Mouse (Mus musculus): ENCODE results near the gene C030005K15Rik. TPM values are rescaled to one million over a fixed set of nuclear protein-coding genes. Genes with fewer than 3 reads are reported as not detected.

Gene C030005K15Rik
- polyA plus RNA-seq, 1 experiment from 2014 or later = not detected

DNA sequence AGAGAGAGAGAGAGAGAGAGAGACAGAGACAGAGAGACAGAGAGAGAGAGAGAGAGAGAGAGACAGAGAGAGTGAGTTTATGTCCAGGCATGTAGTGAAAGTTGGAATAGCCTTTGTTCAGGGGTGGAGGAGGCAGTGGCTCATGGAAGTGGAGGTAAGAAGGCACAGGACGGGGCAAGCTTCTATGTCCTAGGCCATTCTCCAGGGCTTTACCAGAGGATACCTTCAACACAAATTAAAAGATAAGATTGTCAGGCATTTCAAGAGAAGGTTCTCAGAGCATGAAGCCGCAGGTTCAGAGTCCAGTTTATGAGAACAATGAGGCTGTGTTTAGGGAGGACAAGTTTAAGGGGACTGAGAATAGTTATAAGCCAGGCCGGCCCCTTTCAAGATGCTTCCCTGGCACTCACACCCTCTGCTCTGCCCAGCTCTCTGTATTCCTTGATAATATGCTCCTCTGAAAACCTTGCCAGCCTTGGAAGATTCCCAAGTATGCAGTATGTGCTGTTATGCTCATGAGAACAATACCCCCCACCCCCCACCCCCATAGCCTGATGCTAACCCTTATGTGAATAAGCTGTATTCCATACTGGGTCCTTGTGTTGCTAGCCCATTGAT, 11.2 kb downstream of the C030005K15Rik start:
- no peaks in the 10 kb centered on the region for H3K4me1 ChIP-seq (ENCODE audit: control insufficient read depth, insufficient read depth, low read length)
- no peaks in the 10 kb centered on the region for H3K9me3 ChIP-seq (ENCODE audit: control insufficient read depth, low read length)
- DNase-seq (no peak), ATAC-seq (ENCODE audit: low FRiP score, low TSS enrichment) (no peak; the same call in 1 of the 2 replicates)
- H3K36me3 ChIP-seq (ENCODE audit: control insufficient read depth, insufficient read depth, low read length) = no peaks in the 10 kb centered on the region
- H3K27me3 ChIP-seq (ENCODE audit: control insufficient read depth, insufficient read depth, low read length) = no peaks in the 10 kb centered on the region
- no peak overlapping the region for H3K27ac ChIP-seq (replicated peaks; ENCODE audit: low read depth, low read length)
- H3K4me2 ChIP-seq (ENCODE audit: low read length) = no peak overlapping the region
- H3K9ac ChIP-seq (replicated peaks; ENCODE audit: low read length) = no peak overlapping the region
- 79% methylated on average over 3 of the region's 3 CpGs for WGBS
- H3K4me3 ChIP-seq (replicated peaks; ENCODE audit: low read depth, low read length) = no peak overlapping the region

DNA sequence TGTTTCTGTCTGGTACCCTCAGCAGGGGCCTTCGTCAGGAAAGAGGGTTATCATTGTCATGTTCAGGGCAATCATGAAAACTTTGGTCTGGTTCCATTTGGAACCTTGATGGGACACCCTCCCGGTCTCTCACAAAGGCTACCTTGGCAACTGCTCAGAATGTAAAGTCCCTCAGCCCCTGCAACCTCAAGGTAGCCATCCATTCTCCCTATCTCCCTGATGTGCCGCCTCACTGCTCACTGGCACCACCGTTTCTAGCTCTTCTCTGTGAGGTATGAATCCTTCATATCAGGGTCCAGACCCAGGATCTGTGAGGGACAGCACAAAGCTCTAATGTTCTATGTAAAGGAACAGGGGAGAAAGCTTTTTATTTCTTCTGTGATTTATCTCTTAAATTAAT, 12.0 kb downstream of the C030005K15Rik start:
- no peaks in the 10 kb centered on the region for H3K9me3 ChIP-seq (ENCODE audit: control insufficient read depth, low read length)
- DNase-seq (no peak), ATAC-seq (ENCODE audit: low FRiP score, low TSS enrichment) (no peak)
- no peak overlapping the region for H3K27ac ChIP-seq (replicated peaks; ENCODE audit: low read depth, low read length)
- H3K4me2 ChIP-seq (ENCODE audit: low read length) = no peak overlapping the region
- H3K9ac ChIP-seq (replicated peaks; ENCODE audit: low read length) = no peak overlapping the region
- no peaks in the 10 kb centered on the region for H3K4me1 ChIP-seq (ENCODE audit: control insufficient read depth, insufficient read depth, low read length)
- 61% methylated on average over 4 of the region's 4 CpGs for WGBS
- no peaks in the 10 kb centered on the region for H3K27me3 ChIP-seq (ENCODE audit: control insufficient read depth, insufficient read depth, low read length)
- no peak overlapping the region for H3K4me3 ChIP-seq (replicated peaks; ENCODE audit: low read depth, low read length)
- H3K36me3 ChIP-seq (ENCODE audit: control insufficient read depth, insufficient read depth, low read length) = no peaks in the 10 kb centered on the region

- WGBS = 5% methylated on average over 5 of the region's 5 CpGs
Measured at GRCm38 (mm10) chr10:97712687-97713086, 13.9 kb downstream of the C030005K15Rik start.

GRCm38 (mm10) chr10:97704562-97704961, 22.0 kb downstream of the C030005K15Rik start:
- DNase-seq (peak; percentile 89), ATAC-seq (ENCODE audit: low FRiP score, low TSS enrichment) (no peak)
- Histone ChIP-seq H3K9me3 (ENCODE audit: control insufficient read depth, low read length) (no peaks in the 10 kb centered on the region), H3K36me3 (ENCODE audit: control insufficient read depth, insufficient read depth, low read length) (no peaks in the 10 kb centered on the region), H3K4me3 (replicated peaks; ENCODE audit: low read depth, low read length) (no peak overlapping the region), H3K27ac (replicated peaks; ENCODE audit: low read depth, low read length) (no peak overlapping the region), H3K9ac (replicated peaks; ENCODE audit: low read length) (no peak overlapping the region), H3K4me2 (ENCODE audit: low read length) (no peak overlapping the region), H3K4me1 (ENCODE audit: control insufficient read depth, insufficient read depth, low read length) (no peaks in the 10 kb centered on the region), H3K27me3 (ENCODE audit: control insufficient read depth, insufficient read depth, low read length) (no peaks in the 10 kb centered on the region)
- 49% methylated on average over 1 of the region's 1 CpGs for WGBS

More at GRCm38 (mm10) chr10:97712687-97713086, 13.9 kb downstream of the C030005K15Rik start:
- H3K36me3 ChIP-seq (ENCODE audit: control insufficient read depth, insufficient read depth, low read length) = no peaks in the 10 kb centered on the region
- ATAC-seq (ENCODE audit: low FRiP score, low TSS enrichment) (no peak; the same call in 1 of the 2 replicates), DNase-seq (peak; percentile 92)
- no peaks in the 10 kb centered on the region for H3K9me3 ChIP-seq (ENCODE audit: control insufficient read depth, low read length)
- H3K4me1 ChIP-seq (ENCODE audit: control insufficient read depth, insufficient read depth, low read length) = no peaks in the 10 kb centered on the region
- no peak overlapping the region for H3K4me3 ChIP-seq (replicated peaks; ENCODE audit: low read depth, low read length)
- no peak overlapping the region for H3K27ac ChIP-seq (replicated peaks; ENCODE audit: low read depth, low read length)
- no peak overlapping the region for H3K4me2 ChIP-seq (ENCODE audit: low read length)
- H3K9ac ChIP-seq (replicated peaks; ENCODE audit: low read length) = no peak overlapping the region
- H3K27me3 ChIP-seq (ENCODE audit: control insufficient read depth, insufficient read depth, low read length) = no peaks in the 10 kb centered on the region

DNA sequence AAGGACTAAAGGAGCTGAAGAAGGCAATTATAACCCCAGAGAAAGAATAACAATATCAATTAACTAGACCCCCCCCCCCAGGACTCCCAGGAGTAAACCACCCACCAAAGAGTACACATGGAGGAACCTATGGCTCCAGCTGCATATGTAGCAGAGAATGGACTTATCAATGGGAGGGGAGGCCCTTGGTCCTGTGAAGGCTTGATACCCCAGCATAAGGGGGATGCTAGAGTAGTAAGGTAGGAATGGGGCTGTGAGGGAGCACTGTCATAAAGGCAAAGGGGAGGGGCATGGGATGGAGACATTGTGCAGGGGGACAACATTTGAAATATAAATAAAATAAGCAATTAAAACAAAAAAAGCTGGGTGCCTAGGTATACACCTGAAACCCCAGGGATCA, 24.2 kb downstream of the C030005K15Rik start:
- Histone ChIP-seq H3K36me3 (ENCODE audit: control insufficient read depth, insufficient read depth, low read length) (no peaks in the 10 kb centered on the region), H3K4me2 (ENCODE audit: low read length) (no peak overlapping the region), H3K9me3 (ENCODE audit: control insufficient read depth, low read length) (no peaks in the 10 kb centered on the region), H3K4me1 (ENCODE audit: control insufficient read depth, insufficient read depth, low read length) (no peaks in the 10 kb centered on the region), H3K4me3 (replicated peaks; ENCODE audit: low read depth, low read length) (no peak overlapping the region), H3K9ac (replicated peaks; ENCODE audit: low read length) (no peak overlapping the region), H3K27me3 (ENCODE audit: control insufficient read depth, insufficient read depth, low read length) (no peaks in the 10 kb centered on the region), H3K27ac (replicated peaks; ENCODE audit: low read depth, low read length) (no peak overlapping the region)
- DNase-seq (no peak), ATAC-seq (ENCODE audit: low FRiP score, low TSS enrichment) (no peak)

DNA sequence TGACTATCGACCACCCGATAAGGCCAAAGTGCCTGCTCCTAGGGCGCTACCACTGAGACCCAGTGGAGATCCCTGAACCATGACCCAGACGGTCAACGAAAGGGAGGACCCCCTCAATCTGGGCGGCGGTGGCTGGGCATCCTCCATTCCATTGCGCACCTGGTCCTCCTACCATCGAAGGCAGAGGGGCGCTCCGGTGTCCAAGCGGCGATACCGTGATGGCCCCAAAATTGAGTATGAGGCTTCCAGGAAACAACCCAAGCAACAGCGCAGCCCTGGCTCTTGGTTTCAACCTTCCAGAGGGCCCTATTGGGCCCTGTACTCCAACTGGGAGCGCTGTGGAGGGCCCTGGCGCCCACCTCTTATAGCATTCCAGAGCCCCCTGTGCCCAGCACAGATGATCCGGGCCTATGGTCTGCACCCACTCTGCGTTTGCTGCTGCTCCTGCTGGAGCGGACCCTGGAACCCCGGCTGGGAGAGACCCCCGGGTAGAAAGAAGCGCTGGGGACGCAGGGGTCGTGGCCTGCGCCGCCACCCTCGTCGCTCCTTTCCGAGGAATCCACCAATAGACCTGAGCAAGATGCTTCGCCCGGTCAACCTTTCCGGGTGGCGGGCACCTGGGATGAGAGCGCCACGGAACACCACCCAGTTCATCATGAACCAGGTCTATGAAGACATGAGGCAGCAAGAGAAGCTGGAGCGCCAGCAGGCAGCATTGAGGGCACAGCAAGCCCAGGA, 33.0 kb downstream of the C030005K15Rik start:
- no peak overlapping the region for H3K4me3 ChIP-seq (replicated peaks; ENCODE audit: low read depth, low read length)
- H3K9ac ChIP-seq (replicated peaks; ENCODE audit: low read length) = no peak overlapping the region
- H3K27ac ChIP-seq (replicated peaks; ENCODE audit: low read depth, low read length) = no peak overlapping the region
- H3K36me3 ChIP-seq (ENCODE audit: control insufficient read depth, insufficient read depth, low read length) = no peaks in the 10 kb centered on the region
- no peaks in the 10 kb centered on the region for H3K4me1 ChIP-seq (ENCODE audit: control insufficient read depth, insufficient read depth, low read length)
- WGBS = 95% methylated on average over 37 of the region's 37 CpGs
- DNase-seq (no peak), ATAC-seq (ENCODE audit: low FRiP score, low TSS enrichment) (no peak)
- no peaks in the 10 kb centered on the region for H3K9me3 ChIP-seq (ENCODE audit: control insufficient read depth, low read length)
- no peak overlapping the region for H3K4me2 ChIP-seq (ENCODE audit: low read length)
- no peaks in the 10 kb centered on the region for H3K27me3 ChIP-seq (ENCODE audit: control insufficient read depth, insufficient read depth, low read length)

GRCm38 (mm10) chr10:97692913-97693312, 33.6 kb downstream of the C030005K15Rik start, which contains the start of gene Ccer1:
Gene Ccer1 (plus strand): TSS chr10:97693059.
- Histone ChIP-seq H3K4me2 (ENCODE audit: low read length) (no peak within 1 kb of the TSS), H3K4me3 (replicated peaks; ENCODE audit: low read depth, low read length) (no peak within 1 kb of the TSS), H3K27me3 (ENCODE audit: control insufficient read depth, insufficient read depth, low read length) (no peaks in the 10 kb centered on the region), H3K4me1 (ENCODE audit: control insufficient read depth, insufficient read depth, low read length) (no peaks in the 10 kb centered on the region), H3K27ac (replicated peaks; ENCODE audit: low read depth, low read length) (no peak within 1 kb of the TSS), H3K36me3 (ENCODE audit: control insufficient read depth, insufficient read depth, low read length) (no peaks in the 10 kb centered on the region), H3K9ac (replicated peaks; ENCODE audit: low read length) (no peak within 1 kb of the TSS), H3K9me3 (ENCODE audit: control insufficient read depth, low read length) (no peaks in the 10 kb centered on the region)
- DNase-seq (no peak), ATAC-seq (ENCODE audit: low FRiP score, low TSS enrichment) (no peak)
- WGBS = 80% methylated on average over 20 of the region's 20 CpGs

DNA sequence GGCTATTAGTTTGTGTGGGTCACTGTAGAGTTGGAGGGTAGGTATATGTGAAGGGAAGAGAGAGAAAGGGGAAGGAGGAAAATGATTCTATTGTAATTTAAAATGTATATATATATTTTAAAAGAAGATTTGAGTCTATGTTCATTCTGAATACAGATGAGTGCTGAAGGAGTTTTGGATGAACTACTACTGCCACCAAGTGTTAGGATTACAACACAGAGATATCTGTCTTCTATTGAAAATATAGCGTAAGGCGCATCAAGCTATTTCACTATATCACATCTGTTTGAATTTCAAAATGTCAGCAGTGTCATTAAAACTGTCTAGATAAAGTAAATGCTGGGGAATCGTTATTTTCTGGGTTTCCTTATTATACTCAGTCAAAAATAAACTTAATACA, 37.1 kb downstream of the C030005K15Rik start:
- Histone ChIP-seq H3K4me3 (replicated peaks; ENCODE audit: low read depth, low read length) (no peak overlapping the region), H3K9me3 (ENCODE audit: control insufficient read depth, low read length) (no peaks in the 10 kb centered on the region), H3K27ac (replicated peaks; ENCODE audit: low read depth, low read length) (no peak overlapping the region), H3K9ac (replicated peaks; ENCODE audit: low read length) (no peak overlapping the region), H3K27me3 (ENCODE audit: control insufficient read depth, insufficient read depth, low read length) (no peaks in the 10 kb centered on the region), H3K4me1 (ENCODE audit: control insufficient read depth, insufficient read depth, low read length) (no peaks in the 10 kb centered on the region), H3K4me2 (ENCODE audit: low read length) (no peak overlapping the region), H3K36me3 (ENCODE audit: control insufficient read depth, insufficient read depth, low read length) (no peaks in the 10 kb centered on the region)
- peak; percentile 76 for DNase-seq
- WGBS = 84% methylated on average over 3 of the region's 3 CpGs
- no peak for ATAC-seq (ENCODE audit: low FRiP score, low TSS enrichment)

- Histone ChIP-seq H3K27me3 (ENCODE audit: control insufficient read depth, insufficient read depth, low read length) (no peaks in the 10 kb centered on the region), H3K4me2 (ENCODE audit: low read length) (no peak overlapping the region), H3K9ac (replicated peaks; ENCODE audit: low read length) (no peak overlapping the region), H3K36me3 (ENCODE audit: control insufficient read depth, insufficient read depth, low read length) (no peaks in the 10 kb centered on the region), H3K9me3 (ENCODE audit: control insufficient read depth, low read length) (no peaks in the 10 kb centered on the region), H3K27ac (replicated peaks; ENCODE audit: low read depth, low read length) (no peak overlapping the region), H3K4me3 (replicated peaks; ENCODE audit: low read depth, low read length) (no peak overlapping the region), H3K4me1 (ENCODE audit: control insufficient read depth, insufficient read depth, low read length) (no peaks in the 10 kb centered on the region)
- DNase-seq (peak; percentile 7), ATAC-seq (ENCODE audit: low FRiP score, low TSS enrichment) (no peak)
- WGBS = 81% methylated on average over 1 of the region's 1 CpGs
Measured at GRCm38 (mm10) chr10:97687198-97687597, 39.4 kb downstream of the C030005K15Rik start.
